Mouse (Mus musculus): ENCODE data around the gene Igsf9b.

The Igsf9b gene

DNA sequence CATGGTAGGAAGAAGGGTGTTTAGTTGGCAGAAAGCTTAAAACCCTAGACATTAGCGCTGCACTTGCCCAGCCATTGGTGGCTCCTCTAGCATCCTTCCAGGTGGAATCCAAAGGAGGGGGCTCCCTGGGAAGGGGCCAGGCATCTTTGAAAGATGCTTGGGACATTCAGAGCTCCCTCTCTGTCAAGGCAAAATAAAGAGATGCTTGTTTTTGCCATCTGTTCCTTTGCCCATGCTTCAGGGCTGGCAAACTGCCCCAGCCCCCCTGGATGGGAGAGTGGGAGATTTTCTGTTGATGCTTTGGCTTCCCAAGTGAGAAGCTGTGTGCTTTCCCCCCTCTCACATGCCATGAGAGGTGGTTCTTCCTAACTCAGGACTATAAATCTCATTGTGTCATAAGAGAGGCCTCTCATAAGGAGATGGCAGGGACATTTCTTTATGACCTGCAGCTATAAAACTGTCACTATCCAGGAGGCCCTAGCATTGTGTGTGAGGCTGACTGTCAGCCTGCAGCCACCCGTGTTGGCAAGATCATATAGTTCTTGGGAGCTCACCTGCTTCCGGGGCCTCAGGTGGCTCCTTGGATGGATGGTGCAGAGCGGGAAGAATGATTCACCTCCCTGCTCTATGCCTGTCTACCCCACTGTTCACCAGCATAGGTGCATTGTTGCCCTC, 38.1 kb downstream of the Igsf9b start:
- peak in 1 of 2 experiments; percentile 48 for DNase-seq

DNA sequence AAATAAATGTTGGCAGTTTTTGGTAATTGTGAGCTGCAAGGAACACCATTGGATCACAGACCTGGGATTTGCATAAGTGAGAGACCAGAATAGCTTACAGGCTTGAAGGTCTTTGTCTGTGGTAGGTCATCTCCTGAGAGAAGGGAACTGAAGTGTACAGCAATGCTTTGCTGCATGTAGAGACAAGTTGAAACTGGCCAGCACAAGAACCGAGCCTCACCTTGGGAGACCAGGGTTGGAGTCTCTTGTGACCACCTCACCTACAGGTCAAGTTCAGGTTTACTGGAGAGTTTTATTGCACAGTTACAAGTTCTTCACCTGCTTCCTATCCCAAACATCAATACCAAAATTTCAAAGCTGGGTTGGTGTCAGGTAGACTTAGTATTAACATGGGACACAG, 40.2 kb downstream of the Igsf9b start:
- DNase-seq = no peak

DNA sequence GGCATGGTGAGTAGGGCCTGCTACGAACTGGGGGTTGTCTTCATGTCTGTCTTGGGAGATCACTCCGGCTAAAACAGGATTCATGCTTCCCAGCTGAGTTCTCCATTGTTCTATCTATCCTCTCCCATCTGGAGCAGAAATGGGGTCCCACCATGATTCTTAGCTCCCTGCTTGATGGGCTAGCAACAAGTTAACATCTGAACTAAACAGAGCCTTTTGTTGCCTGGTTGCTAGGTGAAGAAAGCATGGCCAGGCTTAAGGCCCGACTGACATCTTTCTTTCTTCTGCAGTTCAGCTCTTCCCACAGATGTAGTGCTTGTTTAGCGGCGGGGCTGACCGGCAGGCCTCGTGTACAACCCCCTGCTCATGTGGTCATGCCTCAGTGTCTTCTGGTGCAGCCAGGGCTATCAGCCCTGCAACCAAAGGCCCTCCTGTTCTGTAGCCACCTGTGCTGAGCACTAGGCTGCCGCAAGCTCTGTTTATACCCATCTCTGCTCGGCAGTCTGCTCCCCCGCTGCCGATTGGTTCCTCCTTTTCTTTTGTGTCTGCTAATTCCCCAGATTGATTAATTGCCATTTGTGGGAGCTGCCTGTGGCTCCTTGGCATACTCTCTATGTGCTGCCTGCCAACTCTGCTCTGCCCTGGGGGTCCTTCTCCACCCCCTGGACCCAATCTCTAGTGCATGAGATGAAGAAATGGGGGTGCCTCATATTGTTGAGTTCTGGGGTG, 47.7 kb downstream of the Igsf9b start:
- DNase-seq = no peak

DNA sequence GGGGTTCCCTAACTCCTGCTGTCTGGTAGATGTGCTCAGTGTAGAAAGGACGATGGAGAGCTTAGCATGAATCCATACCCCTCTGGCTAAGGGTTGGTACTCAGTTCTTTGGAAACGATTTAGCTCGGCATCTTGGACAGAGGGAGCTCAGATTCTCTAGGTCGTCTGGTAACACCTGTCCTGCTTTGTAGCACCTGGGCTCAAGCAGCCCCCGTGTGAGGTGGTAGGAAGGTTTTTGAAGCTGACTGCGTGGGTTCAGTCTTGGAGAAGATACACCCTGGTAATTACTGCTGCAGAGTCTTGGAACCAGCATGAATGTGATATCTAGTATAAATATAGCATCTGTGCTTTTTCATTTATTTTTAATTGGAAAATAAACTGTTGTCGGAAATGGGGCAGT, 54.1 kb downstream of the Igsf9b start:
- DNase-seq = no peak

DNA sequence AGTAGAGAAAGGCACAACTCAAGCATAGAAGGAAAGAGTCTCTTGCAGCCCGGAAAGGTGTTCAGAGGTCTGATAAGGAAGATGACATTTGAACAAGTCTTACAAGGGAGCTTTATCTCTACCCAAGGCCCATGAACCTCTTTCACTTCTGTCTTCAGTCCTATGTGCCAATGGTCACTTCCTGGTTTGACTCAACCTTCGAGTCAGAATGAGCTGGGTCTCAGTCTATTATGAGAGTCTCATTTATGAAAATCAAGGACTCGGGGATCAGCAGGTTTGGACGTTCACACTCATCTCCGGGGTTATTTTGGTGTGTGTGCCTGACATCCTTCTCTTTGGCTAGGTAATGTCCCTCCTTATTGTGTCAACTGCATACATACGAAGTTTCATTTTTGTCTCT, 58.9 kb downstream of the Igsf9b start:
- DNase-seq = no peak

DNA sequence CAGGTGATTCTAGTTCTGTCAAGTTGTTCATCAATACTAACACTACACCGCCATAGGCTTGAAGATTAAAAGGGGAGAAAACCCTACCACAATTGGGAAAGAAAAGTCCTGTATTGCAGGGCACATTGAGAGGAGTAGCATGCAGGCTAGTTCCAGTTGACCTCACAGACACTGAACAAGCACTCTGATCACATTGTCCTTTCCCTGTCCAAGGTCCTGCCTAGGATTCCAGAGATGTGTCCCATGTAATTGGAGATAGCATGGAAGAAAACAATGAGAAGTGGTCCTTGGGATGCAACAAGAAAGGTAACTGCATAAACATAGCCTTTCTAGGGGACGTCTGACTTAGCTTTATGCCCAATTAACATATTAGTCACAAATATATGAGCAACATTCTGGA, 68.2 kb downstream of the Igsf9b start:
- DNase-seq = no peak

DNA sequence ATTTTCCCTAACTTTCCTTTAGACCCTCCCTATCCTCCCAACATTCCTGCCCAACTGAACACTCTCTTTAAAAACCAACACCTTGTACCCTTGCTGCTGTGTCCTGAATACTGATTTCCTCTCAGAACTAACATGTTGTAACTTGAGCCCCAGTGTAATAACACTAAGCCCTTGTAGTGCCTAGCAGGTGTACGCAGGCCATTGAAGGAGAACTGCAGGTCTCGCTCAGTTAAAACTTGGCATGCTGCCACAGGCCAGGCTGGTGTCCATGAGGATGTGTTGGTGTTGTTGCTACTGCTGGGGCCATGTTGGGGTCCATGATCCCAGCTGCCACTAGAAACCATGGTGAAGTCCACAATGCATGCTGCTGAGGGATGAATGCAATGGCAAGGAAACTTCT, 70.1 kb downstream of the Igsf9b start:
- DNase-seq = no peak

DNA sequence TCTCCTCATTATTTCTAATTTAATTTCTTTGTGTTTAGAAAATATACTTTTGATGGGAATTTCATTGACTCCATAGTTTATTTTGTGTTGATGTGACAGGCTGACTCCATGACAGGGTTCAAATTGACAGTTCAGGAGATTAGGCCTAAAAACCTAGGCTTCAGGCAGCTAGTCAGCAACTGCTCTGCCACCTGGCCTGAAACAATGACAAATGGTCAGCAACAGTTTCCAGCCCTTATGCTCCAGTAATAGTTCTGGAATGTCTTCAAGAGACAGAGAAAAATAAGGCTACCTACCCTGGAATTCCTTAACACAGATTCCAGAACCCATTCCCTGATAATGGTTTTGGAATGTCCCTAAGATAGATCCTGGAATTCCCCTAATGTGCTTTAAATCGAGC, 76.7 kb downstream of the Igsf9b start:
- DNase-seq = peak; percentile 36 to 54

DNA sequence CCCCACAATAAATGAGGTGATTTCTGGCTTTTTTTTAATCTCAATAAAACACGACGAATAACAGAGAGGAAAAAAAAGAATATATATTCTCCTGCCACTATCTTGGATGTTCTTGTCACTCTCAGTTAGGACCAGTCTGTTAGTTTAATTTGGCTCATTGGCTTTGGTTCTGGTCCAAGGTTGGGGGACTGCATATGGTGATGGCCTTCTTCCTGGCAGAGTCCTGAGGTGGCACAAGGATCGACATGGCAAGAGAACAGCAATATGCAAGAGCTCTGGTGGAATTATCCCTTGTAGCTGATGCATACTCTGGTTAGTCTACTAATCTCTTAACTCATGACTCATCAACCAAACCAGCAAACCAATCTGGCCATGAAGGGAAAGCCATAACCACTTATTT, 87.9 kb downstream of the Igsf9b start:
- DNase-seq = peak; percentile 59 to 73

DNA sequence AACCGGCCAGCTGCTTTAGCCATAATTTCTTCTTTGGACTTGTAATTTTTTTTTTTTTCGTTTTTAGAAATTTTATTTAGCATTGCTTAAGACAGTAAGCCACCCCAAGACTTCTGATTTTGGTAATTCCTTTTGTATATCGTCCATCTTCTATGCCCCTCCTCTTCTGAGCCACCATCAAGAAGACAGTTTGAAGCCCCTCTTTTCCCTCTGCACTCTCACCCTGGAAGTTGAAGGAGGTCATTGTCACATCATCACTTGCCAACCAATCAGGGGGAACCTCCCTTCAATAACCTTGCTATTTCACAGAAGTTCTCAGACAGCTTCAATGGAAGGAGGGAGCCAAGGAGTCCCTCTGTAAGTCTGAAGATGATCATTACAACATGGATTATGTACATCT, 97.5 kb downstream of the Igsf9b start, which contains the start of gene Spata19:
Gene Spata19 (plus strand): TSS at position 301 of the 400 bp plus-strand sequence.
- DNase-seq = no peak

DNA sequence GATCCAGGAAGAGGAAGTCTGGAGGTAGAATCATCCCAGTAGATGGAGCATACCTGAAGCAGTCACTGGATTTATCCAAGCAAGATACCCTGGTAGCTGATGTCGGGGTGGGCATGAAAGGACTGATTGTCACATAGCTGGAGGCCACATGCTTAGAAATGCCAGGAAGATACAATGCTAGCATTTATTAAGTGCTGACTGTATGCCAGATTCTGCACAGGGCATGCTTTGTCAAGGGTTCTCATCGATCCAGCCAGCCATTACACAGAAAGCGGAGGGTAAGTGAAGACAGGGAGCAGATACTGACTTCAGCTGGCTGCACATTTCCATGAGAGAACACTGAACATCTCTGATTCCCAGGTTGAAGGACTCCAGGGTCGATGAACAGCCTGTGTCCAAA, 102.2 kb downstream of the Igsf9b start:
- no peak for DNase-seq
